Mouse (Mus musculus) lung, postnatal 0 days (tissue): ENCODE data around the gene Dnajc30. TPM values are rescaled to one million over a fixed set of nuclear protein-coding genes. Genes with fewer than 3 reads are reported as not detected.

Experiments
- ATAC-seq: fragments of 200-750 bp; cut with Nextera tagmentation; 2 replicates; pipeline ENCODE4 v1.8.0; 2017; ENCODE audit warnings: moderate library complexity
- DNase-seq: peaks from one replicate; pipeline ENCODE4 v3.0.0-alpha.2; 2016; ENCODE audit warnings: low spot score
- H3K27ac ChIP-seq: fragments of 300-500 bp; sonication (generic); 2 replicates; pipeline ENCODE4 v1.5.1; 2014; ENCODE audit warnings: antibody characterized with exemption, mild to moderate bottlenecking, low read length, mixed read lengths
- H3K27me3 ChIP-seq: fragments of 300-500 bp; sonication (generic); replicated peaks from 2 replicates; pipeline ENCODE4 v1.6.1; 2014; ENCODE audit warnings: low read length, mixed read lengths; ENCODE audit not compliant: insufficient read depth
- H3K36me3 ChIP-seq: fragments of 300-500 bp; sonication (generic); 2 replicates; pipeline ENCODE4 v1.6.1; 2014; ENCODE audit warnings: low read length, mixed read lengths; ENCODE audit not compliant: insufficient read depth
- H3K4me1 ChIP-seq: fragments of 300-500 bp; sonication (generic); 2 replicates; pipeline ENCODE4 v1.6.1; 2014; ENCODE audit warnings: antibody characterized with exemption, low read depth, low read length, mixed read lengths; ENCODE audit not compliant: insufficient read depth
- H3K4me2 ChIP-seq: fragments of 300-500 bp; sonication (generic); replicated peaks from 2 replicates; pipeline ENCODE4 v1.6.1; 2014; ENCODE audit warnings: low read depth, mild to moderate bottlenecking, low read length, moderate library complexity, mixed read lengths
- H3K4me3 ChIP-seq: fragments of 300-500 bp; sonication (generic); 2 replicates; pipeline ENCODE4 v1.5.1; 2014; ENCODE audit warnings: low read depth, low read length
- H3K9ac ChIP-seq: fragments of 300-500 bp; sonication (generic); replicated peaks from 2 replicates; pipeline ENCODE4 v1.6.1; 2014; ENCODE audit warnings: low read depth, mild to moderate bottlenecking
- H3K9me3 ChIP-seq: fragments of 300-500 bp; sonication (generic); 2 replicates; pipeline ENCODE4 v1.6.1; 2016; ENCODE audit warnings: low read length, mixed read lengths
- CTCF ChIP-seq: IDR thresholded peaks from 2 replicates; pipeline ENCODE4 v1.5.1; 2016; ENCODE audit warnings: antibody characterized with exemption, mild to moderate bottlenecking
- EP300 ChIP-seq: IDR thresholded peaks from 2 replicates; pipeline ENCODE4 v1.6.1; 2016; ENCODE audit warnings: antibody characterized with exemption, mild to moderate bottlenecking, control low read depth
- WGBS: fragments of 180-500 bp; shearing (Covaris S2); extraction: QIAGEN DNeasy Blood & Tissue Kit; methylation state at CpG from one replicate; pipeline ENCODE4 v1.1.7; 2014; 5-methylcytosine and 5-hydroxymethylcytosine counted together
- polyA plus RNA-seq: library from polyadenylated mRNA; unstranded; fragments of >200 nt; fragmentation: Nextera tagmentation; extraction: Ambion mirVana; gene quantifications from 2 replicates; pipeline ENCODE4 v1.2.1, GENCODE M21; 2015

Gene Dnajc30
- polyA plus RNA-seq, 1 experiment from 2014 or later = 28.8 TPM

DNA sequence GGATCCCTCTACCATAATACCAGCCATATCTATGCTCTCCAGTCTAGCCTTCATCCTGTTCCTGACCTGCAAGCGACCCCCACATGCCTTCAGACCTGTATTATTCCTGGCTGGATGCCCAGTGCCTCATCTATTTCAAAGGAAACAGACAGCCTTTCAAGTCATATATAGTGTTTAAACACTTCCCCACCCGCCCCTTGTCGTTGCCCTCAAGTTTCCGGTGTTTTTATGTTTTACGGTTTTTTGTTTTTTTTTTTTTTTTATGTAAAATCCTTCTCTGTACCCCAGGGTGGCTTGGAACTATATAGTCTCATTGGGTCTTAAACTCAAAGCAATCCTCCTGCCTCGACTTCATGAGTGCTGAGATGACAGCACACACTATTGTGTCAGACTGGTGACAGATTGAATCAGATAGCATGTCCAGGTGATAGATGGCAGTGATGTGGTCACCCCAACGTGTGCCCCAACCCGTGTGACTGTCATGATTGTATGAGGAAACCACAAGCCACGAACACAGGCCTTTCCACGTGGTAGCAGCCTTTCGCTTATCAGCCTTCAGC lies 39.3 kb upstream of the Dnajc30 start:
- TF ChIP-seq CTCF (no peak), EP300 (no peak)
- Histone ChIP-seq H3K27me3 (no peaks in the 10 kb centered on the region), H3K4me3 (no peak overlapping the region), H3K27ac (no peak overlapping the region), H3K4me2 (peak overlapping the region; percentile 78; the same call in 1 of the 2 replicates), H3K9me3 (no peaks in the 10 kb centered on the region), H3K36me3 (no peaks in the 10 kb centered on the region), H3K9ac (no peak overlapping the region), H3K4me1 (peaks cover 18% of the 10 kb centered on the region; the same call in 1 of the 2 replicates)
- DNase-seq = no peak
- WGBS = 18% methylated on average over 11 of the region's 11 CpGs
- ATAC-seq = no peak

DNA sequence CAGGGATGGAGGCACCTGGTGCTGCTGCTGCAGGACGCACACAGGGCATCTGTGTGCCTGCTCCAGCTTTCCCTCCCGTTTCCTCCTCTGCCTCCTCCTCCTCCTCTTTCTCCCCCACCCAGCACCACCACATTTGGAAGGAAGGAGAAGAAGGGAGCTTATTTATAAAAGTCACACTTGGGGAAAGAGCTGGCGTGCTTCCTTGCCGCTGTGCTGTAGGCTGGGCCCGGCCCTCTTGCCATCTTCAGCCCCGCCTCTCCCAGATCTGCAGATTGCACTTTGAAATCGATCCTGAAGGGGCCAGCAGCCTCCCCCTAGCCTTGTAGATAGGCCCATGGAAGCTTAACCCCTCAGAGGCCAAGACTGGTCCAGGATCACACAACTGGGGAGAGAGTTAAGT lies 38.1 kb upstream of the Dnajc30 start:
- H3K4me1 ChIP-seq = peaks cover 18% of the 10 kb centered on the region; the same call in 1 of the 2 replicates
- H3K27ac ChIP-seq = no peak overlapping the region
- no peaks in the 10 kb centered on the region for H3K36me3 ChIP-seq
- H3K4me2 ChIP-seq = no peak overlapping the region
- H3K27me3 ChIP-seq = no peaks in the 10 kb centered on the region
- no peak overlapping the region for H3K9ac ChIP-seq
- no peak overlapping the region for H3K4me3 ChIP-seq
- H3K9me3 ChIP-seq = no peaks in the 10 kb centered on the region
- TF ChIP-seq CTCF (peak; percentile 26; the same call in 1 of the 2 replicates), EP300 (no peak)
- 5% methylated on average over 6 of the region's 7 CpGs for WGBS
- no peak for ATAC-seq
- peak; percentile 31 for DNase-seq

DNA sequence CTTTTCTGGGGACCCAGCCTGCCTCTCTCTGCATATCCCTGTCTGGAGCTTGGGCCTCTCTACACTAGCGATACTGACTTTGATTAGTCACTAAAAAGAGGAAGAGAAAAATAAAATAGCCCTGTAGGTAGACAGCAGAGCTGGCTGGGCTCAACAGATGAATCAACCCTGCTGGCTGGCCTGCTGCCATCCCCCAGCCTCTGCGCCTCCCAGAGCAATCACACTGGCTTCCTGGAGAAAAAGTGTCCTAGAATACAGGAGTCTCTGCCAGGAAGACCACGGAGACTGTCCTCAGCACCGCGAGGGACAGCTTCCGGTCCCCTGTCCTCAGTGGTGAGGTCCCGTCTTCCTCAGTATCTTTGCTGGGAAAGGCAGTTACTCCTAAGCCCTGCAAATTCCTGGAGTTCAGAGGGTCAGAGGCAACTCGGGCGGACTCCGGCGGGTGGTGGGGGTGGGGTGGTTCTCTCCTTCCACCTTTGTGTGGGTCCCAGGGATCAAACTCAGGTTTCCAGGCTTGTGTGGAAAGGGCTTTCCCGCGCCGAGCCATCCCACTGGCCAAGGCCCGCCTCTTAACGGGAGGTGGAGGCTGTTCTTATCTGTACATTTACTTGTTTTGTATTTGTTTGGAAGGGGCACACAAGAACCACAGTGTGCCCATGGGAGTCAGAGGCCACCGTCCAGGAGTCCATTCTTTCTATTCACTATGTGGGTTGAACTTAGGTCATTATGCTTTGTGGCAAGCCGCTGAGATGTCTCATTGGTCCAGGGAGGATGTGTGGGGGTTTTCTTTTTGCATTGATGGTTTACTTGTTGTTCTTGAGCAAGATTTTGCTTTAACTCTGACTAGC lies 34.8 kb upstream of the Dnajc30 start:
- no peaks in the 10 kb centered on the region for H3K36me3 ChIP-seq
- H3K27ac ChIP-seq = no peak overlapping the region
- 0 out of 2 replicates have a peak overlapping the region, but pooled peaks have one; percentile 28 for H3K4me2 ChIP-seq
- no peaks in the 10 kb centered on the region for H3K27me3 ChIP-seq
- H3K9me3 ChIP-seq = no peaks in the 10 kb centered on the region
- H3K9ac ChIP-seq = no peak overlapping the region
- DNase-seq (peak; percentile 56), ATAC-seq (peak; percentile 30)
- no peak overlapping the region for H3K4me3 ChIP-seq
- TF ChIP-seq EP300 = no peak
- no peak for TF ChIP-seq CTCF
- H3K4me1 ChIP-seq = peaks cover 8% of the 10 kb centered on the region; the same call in 1 of the 2 replicates
- WGBS = 34% methylated on average over 18 of the region's 18 CpGs

DNA sequence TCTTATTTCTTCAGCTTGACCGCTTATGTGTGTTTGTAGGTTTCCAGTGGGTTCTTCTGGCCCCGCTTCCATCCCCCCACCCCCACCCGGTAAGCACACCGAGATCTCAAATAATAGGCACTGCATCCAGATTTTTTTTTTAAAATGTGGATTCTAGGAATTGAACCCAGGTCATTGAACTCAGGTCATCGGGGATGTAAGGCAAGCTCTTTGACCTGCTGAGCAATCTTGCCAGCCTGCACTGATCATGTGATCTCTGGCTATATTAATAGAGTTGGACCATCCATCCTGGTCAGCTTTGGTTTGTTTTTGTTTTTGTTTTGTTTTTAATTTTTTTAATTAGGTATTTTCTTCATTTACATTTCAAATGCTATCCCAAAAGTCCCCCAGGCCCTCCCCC lies 31.4 kb upstream of the Dnajc30 start:
- Histone ChIP-seq H3K9ac (no peak overlapping the region), H3K4me1 (peaks cover 8% of the 10 kb centered on the region; the same call in 1 of the 2 replicates), H3K4me3 (no peak overlapping the region), H3K36me3 (no peaks in the 10 kb centered on the region), H3K27ac (no peak overlapping the region), H3K9me3 (no peaks in the 10 kb centered on the region), H3K27me3 (no peaks in the 10 kb centered on the region), H3K4me2 (no peak overlapping the region)
- TF ChIP-seq CTCF = no peak
- TF ChIP-seq EP300 = no peak
- no peak for ATAC-seq
- DNase-seq = no peak
- WGBS = 84% methylated on average over 5 of the region's 5 CpGs

DNA sequence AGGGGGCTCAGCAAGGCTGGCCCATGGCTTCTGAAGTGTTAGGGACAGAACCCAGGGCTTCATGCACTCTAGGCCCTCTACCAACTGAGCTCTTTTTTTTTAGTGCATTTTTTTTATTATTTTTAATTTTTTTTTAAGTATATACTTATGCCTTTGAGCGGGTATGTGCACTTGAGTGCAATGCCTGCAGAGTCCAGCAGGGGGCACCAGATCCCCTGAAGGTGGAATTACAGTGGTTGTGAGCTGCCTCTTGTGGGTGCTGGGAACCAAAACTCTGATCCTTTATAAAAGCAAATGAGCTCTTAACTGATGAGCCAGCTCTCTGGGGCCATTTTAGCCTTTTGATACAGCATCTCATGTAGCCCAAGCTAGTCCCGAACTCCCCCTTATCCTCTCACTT lies 29.4 kb upstream of the Dnajc30 start:
- no peak overlapping the region for H3K4me2 ChIP-seq
- H3K4me1 ChIP-seq = no peaks in the 10 kb centered on the region
- TF ChIP-seq EP300 (no peak), CTCF (peak; percentile 40)
- no peak overlapping the region for H3K9ac ChIP-seq
- no peak overlapping the region for H3K27ac ChIP-seq
- DNase-seq (no peak), ATAC-seq (no peak)
- WGBS = 94% methylated on average over 2 of the region's 2 CpGs
- H3K36me3 ChIP-seq = no peaks in the 10 kb centered on the region
- H3K4me3 ChIP-seq = no peak overlapping the region
- no peaks in the 10 kb centered on the region for H3K9me3 ChIP-seq
- no peaks in the 10 kb centered on the region for H3K27me3 ChIP-seq

DNA sequence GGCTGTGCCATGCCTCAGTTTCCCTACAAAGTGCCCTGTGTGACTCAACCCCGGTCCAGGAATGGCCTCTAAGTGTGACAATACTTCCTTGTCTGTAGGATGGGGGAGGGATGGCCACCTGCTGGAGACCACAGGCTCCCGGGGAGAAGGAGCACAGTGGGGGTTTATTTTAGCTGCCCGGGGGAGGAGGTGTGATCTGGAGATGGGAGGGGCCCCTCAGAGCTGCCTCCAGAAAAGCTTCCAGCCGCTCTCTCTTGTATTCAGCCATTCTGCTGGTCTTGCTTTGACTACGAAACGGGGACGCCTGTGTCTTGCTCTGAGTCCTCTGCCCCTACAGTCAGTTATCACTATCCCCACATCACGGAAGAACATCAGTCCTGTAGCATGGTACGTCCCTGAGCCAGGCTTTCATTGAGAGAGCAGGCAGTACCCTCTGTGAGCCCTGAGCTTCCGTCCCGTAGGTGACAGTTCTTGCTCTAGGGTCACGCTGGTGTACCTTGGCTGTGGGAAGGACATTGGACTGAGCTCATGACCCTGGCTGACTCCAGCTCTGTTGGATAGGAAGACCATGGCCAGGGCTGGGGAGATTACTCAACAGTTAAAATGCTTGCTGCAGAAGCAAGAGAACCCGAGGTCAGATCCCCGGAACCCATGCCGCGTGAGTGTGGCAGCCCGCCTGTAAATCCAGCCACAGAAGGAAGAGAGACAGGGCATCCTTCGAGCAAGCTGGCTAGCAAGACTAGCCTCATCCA lies 28.2 kb upstream of the Dnajc30 start:
- DNase-seq (no peak), ATAC-seq (no peak)
- H3K27me3 ChIP-seq = no peaks in the 10 kb centered on the region
- H3K9me3 ChIP-seq = no peaks in the 10 kb centered on the region
- no peak overlapping the region for H3K9ac ChIP-seq
- H3K36me3 ChIP-seq = no peaks in the 10 kb centered on the region
- 63% methylated on average over 18 of the region's 18 CpGs for WGBS
- H3K4me2 ChIP-seq = no peak overlapping the region
- H3K4me1 ChIP-seq = no peaks in the 10 kb centered on the region
- no peak overlapping the region for H3K27ac ChIP-seq
- TF ChIP-seq EP300 = no peak
- TF ChIP-seq CTCF = no peak
- no peak overlapping the region for H3K4me3 ChIP-seq
